Mouse (Mus musculus): ENCODE results near the gene Fbxw4.

The Fbxw4 gene

DNA sequence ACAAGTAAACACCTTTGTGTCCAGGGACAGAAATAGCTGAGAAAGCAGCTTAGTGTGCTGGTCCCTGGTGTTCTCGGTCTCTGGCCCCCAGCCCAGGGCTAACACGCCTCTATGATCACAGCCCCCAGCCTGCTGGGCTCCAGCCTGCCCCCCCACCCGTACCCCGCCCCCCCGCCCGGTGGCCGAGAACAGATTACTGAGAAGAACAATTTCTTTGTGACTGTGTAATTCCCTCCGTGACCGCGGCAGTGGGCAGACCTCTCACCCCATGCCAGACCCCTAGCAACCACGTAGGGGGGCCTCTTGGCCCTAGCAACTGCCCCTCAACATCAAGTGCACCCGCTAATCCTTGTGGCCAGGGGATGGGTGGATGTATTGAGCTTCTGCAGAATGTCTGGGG is 79.9 kb downstream of the Fbxw4 start:
- DNase-seq (ENCODE audit: low spot score in 2 of 2): no peak

DNA sequence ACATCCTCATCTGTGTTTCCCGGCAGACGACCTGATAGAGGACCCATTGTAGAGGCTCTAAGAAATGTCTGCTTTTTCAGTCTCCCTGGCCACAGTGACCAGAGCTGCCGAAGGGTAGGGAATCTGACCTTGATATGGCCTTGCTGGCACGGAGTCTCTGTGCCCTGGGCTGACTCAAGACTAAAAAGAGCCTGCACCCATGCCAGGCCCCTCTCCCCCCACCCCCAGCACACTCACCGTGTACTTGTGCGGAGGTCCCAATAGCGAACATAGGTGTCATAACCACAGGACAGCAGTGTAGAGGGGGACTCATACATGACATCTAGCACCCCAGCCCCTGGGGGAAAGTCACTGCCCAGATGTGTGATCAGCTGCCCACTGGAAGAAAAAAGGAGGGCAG is 80.7 kb downstream of the Fbxw4 start:
- no peak for DNase-seq (ENCODE audit: low spot score in 2 of 2)

DNA sequence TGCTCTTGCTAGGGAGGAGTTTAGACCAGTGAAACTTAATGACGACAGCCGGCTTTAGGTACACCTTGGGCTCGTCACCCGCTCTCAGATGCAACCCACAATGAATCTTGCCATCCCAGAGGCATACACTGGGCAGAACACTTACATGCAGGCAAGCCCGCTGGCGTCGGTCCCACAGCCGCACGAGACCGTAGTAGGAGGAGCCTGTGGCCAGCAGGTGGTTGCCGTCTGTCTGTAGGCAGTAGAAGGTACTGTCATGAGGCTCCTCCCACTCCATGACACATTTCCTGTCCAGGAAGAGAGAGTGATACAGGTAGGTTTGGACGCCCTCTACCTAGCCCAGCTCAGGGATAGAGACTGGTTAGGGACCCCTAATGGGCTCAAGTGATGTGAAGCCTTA is 81.1 kb downstream of the Fbxw4 start:
- DNase-seq (ENCODE audit: low spot score in 2 of 2): no peak

DNA sequence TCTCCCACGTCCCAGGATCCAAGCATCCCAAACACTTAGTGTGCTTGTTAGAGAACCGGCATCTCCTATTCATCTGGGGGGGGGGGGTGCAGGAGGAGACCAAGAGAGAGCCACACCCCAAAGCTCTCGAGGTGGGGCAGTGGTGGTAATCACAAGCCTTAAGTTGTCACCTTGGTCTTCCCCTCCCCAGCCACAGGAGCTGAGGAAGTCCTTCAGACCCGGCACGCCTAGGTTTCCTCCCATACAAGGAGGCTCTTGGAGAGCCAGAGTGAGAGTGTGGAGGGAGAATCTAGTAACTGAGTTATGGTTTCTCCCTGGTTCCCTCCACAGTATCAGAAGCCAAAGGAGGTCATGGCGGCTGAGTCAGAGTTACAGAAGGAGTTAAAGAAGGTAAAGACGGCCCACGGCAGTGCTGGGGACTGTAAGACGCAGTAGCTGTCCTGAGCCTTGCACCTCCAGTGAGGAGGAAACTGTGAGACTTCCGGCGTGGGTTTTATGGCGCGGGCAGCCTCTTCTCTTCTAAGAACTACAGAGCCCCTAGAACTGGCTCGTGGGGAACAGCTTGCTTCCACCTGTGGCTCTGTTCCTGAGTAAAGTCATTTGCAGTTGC is 82.9 kb downstream of the Fbxw4 start:
- no peak for DNase-seq (ENCODE audit: low spot score in 2 of 2)

DNA sequence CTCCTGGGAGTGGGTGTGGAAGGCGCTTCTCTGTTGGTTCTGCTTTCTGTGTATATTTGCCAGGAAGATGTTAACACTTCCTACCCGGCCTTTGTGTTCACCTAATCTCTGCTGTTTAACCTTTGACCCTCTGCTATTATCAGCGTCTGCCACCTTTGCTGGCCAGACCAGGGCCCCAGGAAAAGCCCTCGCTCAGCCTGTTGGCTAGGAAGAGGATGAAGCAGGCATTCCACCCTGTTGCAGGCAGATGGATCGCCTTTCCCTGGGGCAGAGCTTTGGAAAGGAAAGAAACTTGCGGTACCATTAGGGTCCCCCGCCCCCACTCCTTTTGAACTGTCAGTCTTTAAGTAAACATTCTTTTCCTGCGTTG is 84.5 kb downstream of the Fbxw4 start:
- no peak for DNase-seq (ENCODE audit: low spot score in 2 of 2)

DNA sequence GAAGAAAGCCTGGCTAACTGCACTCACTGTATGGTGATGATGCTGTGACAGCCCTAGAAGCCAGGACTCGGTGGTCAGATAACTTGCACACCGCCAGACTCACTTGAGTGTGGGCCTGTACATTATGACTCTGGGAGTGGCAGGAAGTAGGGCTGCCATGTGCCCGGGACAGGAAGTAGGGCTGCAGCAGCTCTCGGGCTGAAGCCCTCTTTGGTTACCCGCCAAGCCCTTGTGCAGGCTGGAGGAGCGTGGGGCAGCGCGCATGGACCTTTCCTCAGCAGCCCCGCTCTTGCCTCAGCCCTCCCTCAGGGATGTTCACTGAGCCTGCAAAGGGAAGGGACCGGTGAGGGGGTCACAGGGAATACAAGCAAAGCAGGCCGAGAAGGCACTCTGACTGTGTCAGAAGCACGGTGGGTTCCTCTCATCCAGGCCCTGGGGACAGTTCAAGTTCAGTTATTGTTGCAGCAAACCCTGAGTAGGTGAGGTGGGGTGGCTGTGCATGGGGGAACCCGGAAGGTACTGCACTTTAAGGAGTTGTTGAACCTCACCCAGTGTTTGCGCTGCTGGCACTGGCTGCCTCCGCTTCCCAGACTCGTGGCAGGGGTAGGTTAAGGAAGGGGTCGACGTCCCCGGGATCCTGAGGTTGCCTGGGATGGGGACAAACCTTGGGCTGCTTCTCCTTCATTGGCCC is 85.0 kb downstream of the Fbxw4 start:
- peak; percentile 39 to 50 for DNase-seq (ENCODE audit: low spot score in 2 of 2)

DNA sequence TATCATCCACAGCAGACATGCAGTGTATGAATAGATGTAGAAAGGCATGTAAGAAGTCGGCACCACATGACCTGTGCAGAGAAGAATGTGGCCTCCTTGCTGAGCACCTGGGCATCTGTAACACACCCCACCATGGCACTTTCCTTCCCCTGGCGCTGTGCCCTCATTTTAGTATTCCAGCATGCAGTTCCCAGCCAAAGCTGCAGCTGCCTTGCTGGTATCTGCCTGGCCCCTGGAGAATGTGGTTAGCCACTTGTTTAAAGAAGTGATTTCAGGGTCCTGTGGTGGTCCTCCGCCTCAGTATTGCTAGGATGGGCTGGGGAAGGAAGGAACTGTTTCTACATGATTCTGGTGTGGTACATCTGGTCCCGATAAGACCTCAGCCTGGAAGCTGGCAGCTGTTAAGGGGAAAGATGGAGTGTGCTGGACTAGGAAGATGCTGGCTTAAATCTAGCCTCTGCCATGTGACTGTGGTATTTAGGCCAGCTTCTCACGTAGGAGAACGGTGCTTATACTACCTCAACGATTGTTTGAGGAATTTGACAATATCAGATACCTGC is 85.7 kb downstream of the Fbxw4 start:
- no peak for DNase-seq (ENCODE audit: low spot score in 2 of 2)

DNA sequence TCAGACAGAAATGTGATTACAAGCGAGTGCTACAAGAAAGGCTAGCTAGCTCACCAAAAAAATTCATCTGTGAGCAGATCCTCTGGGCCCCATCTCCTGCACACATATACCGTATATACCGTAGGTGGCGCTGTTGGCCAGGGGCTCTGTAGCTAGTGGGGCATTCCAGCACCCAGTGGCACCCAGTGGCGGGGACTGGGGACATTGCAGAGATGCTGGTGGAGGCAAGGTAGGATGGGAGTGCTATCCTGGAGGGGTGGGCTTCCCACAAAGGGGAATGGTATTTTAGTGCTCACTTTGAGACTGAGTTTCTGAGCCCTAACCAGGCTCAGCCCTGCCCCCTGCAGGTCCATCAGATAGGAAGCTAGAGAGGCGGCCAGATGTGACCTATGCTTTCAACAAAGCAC is 86.2 kb downstream of the Fbxw4 start:
- peak; percentile 74 to 86 for DNase-seq (ENCODE audit: low spot score in 2 of 2)

DNA sequence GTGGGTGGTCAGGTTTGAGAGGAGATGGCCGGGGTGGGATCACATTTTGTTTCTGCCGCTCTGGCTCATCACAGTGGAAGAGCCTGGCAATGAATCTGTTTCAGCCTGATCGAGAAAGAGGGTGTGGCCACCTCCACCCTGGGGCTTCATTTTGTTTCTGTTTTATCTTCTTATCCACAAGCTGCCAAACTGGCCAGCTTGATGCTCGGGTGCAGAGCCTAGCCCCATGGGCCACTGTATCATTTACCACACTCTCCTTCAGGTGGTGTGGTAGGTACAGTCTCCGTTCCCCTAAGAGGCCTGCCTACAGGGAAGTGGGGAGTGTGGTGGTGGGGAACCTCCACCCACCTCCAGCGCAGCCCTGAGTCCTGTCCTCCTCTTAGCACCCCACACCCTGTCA is 87.1 kb downstream of the Fbxw4 start:
- no peak for DNase-seq (ENCODE audit: low spot score in 2 of 2)

DNA sequence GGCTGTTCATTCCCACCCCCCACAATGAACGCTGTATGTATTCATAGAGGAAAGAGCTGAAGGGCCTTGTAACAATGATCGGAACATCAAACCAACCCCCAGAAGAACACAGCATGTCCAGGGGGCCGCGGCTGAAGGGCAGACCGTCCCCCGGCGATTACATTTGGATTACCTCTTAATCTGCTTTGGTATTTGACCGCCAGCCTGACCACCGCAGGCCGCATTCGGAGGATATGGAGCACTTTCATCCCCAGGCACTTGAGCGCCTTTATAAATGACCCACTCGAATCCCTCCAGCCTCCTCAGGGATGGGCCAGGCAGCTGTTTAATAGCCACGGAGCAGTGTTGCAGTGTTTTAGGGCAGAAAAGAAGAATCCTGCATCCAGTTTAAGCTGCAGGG is 92.7 kb downstream of the Fbxw4 start:
- DNase-seq (ENCODE audit: low spot score in 2 of 2): no peak

DNA sequence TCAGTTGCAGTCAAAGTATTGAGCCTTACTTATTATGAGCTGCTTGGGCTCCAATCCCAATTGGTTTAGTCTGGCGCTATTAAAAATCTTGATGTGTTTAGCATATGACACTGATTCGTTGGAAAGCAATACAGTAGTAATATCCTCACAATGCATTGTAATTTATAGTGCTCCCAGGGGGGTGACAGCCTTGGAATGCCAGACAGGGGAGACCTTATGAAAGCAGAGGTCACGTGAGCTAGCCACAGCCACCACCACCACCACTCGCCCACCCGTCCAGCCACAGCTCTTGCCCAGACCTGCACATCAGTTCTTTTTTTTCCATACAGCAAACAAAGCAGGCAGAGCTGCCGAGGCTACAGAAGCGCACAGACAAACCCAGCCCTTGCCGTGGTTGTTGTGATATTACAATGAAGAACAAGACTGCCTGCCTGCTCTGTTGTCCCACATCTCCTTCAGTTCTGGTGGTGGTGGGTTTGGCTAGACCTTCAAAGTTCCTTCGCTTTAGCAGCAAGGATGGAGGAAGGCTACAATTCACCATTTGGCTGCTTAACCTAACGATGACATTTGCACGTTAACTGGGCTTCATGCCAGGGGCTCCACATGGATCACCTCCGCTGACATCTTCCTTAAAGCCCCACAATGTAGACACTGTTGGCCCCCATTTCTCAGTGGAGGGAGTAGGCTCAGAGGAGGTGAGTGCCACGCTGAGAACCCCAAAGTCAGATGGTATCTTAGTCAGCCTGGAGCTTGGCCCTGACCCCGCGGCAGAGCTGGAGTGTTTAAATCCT is 94.0 kb downstream of the Fbxw4 start:
- DNase-seq (ENCODE audit: low spot score in 2 of 2): no peak

DNA sequence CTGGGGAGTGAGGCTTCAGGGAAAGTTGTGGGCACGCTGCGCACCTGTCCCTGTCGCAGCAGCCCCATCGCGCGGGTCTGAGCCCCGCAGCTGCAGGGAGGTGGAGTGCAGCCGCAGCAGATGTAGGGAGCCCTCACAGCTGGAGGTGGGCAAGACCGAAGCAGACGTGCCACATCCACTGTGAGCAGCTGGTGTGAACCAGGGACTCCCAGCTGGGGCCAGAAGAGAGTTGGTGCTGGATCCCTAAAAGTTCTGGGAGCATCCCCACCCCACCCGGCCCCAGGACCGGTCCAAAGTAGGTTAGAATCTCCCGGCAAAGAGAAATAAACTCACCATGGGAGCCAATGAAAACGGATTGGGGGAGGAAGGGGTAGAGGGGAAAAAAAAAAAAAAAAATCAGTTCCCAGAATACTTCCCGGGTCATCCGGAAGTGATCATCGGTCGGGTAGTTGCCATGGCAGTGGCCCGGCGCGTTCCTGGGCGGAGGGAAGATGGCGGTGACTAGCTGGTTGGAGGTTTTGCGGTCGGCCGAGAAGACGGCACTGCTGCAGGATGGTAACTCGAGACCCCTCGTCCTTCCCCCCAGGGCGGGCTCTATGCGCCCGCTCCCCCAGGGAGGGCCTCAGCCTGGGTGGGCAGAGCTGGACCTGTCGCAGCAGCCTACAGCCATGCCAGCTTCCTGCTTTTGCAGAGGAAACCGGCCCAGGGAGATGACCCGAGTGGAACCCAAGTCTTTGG is 99.8 kb downstream of the Fbxw4 start, which contains the start of the genes Poll and Gm17018:
TSS of gene Poll (minus strand) at position 379 of the 738 bp plus-strand sequence.
TSS of gene Gm17018 (plus strand) at position 463 of the 738 bp plus-strand sequence.
- DNase-seq (ENCODE audit: low spot score in 2 of 2): peak; percentile 72 to 86

DNA sequence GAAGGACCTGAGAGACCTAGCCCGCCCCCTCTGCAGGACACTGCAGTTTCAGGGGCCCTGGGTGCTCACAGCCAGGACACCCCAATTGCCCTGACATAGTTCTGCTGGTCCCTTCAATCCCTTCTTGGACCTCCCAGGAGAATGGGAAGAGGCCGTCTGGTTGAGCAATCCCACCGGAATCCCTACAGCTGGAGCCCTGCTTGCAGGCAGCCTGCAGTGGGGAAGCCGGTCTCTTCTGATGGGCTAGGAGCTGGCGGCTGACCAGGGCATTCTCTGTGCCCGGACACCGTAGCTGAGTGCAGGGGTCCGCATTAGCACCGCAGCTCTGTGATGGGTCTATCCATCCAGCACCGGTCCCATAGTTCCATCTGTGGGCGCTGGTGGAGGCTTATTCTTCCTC is 106.0 kb downstream of the Fbxw4 start:
- no peak for DNase-seq (ENCODE audit: low spot score in 2 of 2)

DNA sequence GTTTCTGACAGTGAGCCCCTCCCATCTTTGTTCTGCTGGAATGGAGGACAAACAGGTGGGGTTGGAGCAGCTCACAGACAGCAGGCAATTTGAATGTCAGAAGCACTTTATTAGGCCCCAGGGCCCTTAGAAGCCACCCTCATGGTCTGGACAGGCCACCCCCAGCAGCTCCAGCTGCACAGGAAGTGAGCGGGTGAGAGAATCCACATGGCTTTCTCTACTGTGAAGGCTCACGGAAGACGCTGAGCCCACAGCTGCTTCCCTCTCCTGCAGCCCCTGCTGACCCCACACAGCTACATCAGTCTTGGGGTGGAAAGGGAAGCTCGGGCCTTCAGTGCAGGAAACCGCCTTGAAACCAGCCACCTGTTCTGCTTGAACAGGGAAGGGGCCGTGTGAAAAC is 107.9 kb downstream of the Fbxw4 start:
- DNase-seq (ENCODE audit: low spot score in 2 of 2): no peak

DNA sequence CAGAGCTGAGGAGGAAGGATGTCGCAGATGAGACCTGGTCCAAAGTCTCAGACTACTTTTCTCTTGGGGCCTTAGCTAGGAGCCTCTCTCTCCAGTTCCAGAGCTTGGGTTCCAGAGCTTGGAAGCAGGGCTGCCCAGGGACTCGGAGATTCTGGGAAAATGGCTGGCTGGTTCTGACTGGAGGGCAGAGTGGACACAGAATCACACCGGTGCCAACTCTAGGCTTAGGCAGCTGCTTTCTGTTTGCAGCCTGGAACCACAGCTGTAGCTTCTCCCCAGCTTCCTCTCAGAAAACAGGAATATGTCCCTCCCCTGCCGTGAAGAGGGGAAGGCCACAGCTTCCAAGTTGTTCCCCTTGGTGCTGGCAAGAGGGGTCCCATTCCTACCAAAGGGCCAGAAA is 110.2 kb downstream of the Fbxw4 start:
- DNase-seq (ENCODE audit: low spot score in 2 of 2): no peak

DNA sequence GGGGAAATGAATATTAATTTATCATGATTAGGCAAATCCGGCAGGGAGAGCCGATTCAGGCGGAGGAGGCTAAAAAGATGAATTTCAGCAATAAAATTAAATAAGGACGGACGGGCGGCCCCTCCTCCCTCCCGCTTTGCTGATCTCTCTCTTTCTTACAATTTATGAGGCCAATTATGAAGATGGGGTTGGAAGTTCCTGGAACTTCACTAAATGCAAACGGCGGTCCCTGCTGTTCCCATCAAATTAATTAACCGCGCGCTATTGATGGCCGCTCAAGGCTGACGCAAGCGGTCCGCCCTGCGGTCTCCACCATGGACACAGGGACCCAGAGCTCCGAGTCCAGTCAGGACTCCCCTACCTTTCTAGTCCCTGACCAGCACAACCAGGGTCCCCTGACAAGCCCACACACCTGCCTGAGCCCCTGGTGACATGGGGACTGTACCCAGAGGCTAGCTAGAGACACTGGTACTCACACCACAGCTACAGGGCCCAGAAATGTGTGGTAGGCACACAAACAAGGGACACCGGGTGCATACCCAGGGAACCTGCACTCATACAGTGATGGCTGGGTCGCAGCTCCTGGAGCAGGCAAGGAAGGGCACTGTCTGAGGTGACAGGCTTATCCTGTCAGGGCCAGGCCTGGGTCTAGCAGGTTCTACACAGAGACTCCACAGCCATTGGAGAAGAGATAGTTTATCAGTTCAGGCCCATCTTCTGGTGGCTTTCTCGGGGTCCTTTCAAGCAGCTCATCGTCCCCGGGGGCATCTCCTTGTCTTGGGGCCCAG is 110.8 kb downstream of the Fbxw4 start:
- DNase-seq (ENCODE audit: low spot score in 2 of 2): no peak

DNA sequence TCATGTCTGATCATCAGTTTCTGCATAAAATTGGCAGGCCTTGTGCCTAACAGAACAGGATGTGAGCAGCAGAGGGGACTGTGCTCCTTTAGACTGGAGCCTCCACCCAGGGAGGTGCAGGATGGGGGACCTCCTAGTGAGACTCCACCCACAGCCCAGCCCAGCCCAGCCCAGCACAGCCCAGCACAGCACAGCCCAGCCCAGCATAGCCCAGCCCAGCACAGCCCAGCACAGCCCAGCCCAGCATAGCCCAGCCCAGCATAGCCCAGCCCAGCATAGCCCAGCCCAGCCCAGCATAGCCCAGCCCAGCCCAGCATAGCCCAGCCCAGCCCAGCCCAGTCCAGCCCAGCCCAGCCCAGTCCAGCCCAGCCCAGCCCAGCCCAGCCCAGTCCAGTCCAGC is 111.9 kb downstream of the Fbxw4 start:
- peak in 1 of 2 experiments; percentile 30 for DNase-seq (ENCODE audit: low spot score in 2 of 2)

DNA sequence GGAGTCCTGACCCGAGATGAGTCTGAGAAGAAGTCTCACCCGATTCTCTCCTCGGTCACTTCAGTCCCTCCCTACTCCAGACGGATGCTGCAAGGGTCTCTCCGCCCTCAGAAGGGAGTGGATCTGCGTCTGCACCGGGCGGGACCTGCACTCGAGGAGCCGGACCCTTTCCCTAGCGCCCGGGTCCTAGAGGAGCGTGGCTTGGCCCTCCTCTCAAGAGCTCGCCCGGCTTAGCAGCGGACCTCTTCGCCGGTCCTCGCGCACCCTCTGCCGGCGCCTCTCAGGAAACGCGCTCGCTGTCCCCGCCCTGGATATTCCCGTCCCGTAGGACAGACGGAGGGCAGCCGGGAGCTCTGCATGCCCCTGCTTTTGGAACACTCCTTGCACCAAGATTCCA is 115.2 kb downstream of the Fbxw4 start:
- DNase-seq (ENCODE audit: low spot score in 2 of 2): peak; percentile 76 to 82

DNA sequence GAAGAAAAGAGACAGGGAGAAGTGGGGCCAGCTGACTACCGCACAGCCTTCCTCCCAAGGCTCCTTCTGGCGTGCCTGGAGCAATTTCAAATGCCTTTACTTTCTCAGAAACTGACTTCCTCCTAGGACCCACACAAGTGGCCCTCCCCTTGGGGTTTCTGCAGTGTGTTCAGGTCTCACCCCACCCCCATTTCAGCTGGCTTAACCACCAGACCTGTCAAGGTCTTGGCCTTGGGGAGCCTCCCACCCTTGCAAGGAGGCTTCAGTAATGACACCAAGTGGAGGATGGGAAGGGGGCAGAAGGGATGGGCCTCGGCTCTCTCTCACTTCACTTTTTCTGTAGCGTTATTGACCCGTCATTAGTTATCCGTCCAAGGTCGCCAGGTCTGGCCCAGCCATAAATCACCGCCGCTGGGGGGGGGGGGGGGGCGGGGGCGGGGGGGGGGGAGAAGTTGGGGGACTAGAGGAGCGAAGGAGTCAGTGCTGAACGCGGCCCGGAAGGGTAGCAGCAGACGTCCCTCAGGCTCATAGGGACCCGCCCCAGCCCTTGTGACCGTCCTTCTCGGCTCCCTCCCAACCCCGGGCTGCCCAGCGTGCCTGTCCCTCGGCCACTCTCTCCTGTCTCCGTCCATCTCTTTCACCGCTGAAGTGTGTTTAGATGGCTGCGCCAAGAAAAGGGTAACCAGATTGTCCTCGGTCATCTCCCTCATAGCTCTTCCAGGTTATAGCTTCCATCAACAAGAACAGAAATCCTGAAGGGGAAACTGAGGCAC is 115.8 kb downstream of the Fbxw4 start:
- DNase-seq (ENCODE audit: low spot score in 2 of 2): peak in 1 of 2 experiments; percentile 40

DNA sequence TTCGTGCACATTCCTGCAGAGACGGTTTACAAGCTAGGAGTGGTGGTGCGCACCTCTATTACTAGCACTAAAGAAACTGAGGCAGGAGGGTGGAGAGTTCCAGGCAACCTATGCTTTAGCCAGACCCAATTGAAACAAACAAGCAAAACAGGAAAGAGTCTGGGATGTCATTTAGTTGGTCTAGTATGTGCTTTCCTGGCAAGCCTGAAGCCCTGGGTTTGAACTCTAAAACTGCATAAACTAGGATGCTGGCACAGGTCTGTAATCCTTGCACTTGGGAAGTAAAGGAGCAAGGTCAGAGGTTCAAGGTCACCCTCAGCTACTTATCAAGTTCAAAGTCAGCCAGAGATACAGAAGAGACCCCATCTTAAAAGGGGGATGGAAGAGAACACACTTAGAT is 118.1 kb downstream of the Fbxw4 start:
- DNase-seq (ENCODE audit: low spot score in 2 of 2): no peak
